Mouse (Mus musculus): ENCODE measurements around the gene Cd5.

DNA sequence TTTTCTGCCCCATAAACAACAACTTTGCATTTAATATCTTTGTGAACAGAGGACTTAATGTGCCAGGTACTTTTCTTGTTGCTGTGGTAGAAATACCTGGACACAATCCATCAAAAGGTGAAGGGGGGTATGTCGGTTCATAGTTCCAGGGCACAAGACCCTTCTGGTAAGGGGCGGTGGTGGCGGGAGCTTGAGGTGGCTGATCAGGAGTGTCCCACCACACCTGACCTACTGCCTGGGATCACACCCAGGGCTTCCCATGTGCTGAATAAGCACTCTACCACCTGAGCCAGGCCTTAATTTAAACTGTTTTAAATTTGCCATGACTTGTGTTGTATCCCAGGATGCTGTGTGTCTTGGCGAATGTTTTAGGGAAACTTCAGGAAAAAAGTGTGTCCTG lies 47.7 kb downstream of the Cd5 start:
- no peak for TF ChIP-seq CTCF (IDR thresholded peaks at IDR 0.05; ENCODE audit: borderline replicate concordance, extremely low read depth, insufficient read depth, insufficient read length)
- no peak for TF ChIP-seq POLR2A (IDR thresholded peaks at IDR 0.05; ENCODE audit: borderline replicate concordance, extremely low read depth, insufficient read depth, insufficient read length, poor library complexity, severe bottlenecking)
